Mouse (Mus musculus) neural tube, embryonic 12.5 days (tissue): Measurements from ENCODE around the gene Mical3. TPM values are rescaled to one million over a fixed set of nuclear protein-coding genes. Genes with fewer than 3 reads are reported as not detected.
A peak's percentile ranks its signal among the peaks of the same experiment; 100 is the strongest.

Experiments used
- ATAC-seq: fragments of 200-750 bp; cut with Nextera tagmentation; 2 replicates; pipeline ENCODE4 v1.8.0; 2017; ENCODE audit warnings: low read depth, mild to moderate bottlenecking, moderate TSS enrichment, moderate library complexity; ENCODE audit not compliant: low FRiP score
- H3K27ac ChIP-seq: fragments of 300-500 bp; sonication (generic); 2 replicates; pipeline ENCODE4 v1.5.1; 2016
- H3K27me3 ChIP-seq: fragments of 300-500 bp; sonication (generic); replicated peaks from 2 replicates; pipeline ENCODE4 v1.6.1; 2016; ENCODE audit warnings: mild to moderate bottlenecking
- H3K36me3 ChIP-seq: fragments of 300-500 bp; sonication (generic); 2 replicates; pipeline ENCODE4 v1.6.1; 2016; ENCODE audit warnings: mild to moderate bottlenecking
- H3K4me1 ChIP-seq: fragments of 300-500 bp; sonication (generic); 2 replicates; pipeline ENCODE4 v1.6.1; 2016
- H3K4me2 ChIP-seq: fragments of 300-500 bp; sonication (generic); replicated peaks from 2 replicates; pipeline ENCODE4 v1.6.1; 2016; ENCODE audit warnings: mild to moderate bottlenecking
- H3K4me3 ChIP-seq: fragments of 300-500 bp; sonication (generic); 2 replicates; pipeline ENCODE4 v1.5.1; 2016
- H3K9ac ChIP-seq: fragments of 300-500 bp; sonication (generic); 2 replicates; pipeline ENCODE4 v1.6.1; 2016; ENCODE audit warnings: mild to moderate bottlenecking
- H3K9me3 ChIP-seq: fragments of 300-500 bp; sonication (generic); 2 replicates; pipeline ENCODE4 v1.6.1; 2016; ENCODE audit warnings: mild to moderate bottlenecking
- WGBS: fragments of 180-500 bp; shearing (Covaris S2); methylation state at CpG from one replicate; pipeline ENCODE4 v1.1.7; 2016; 5-methylcytosine and 5-hydroxymethylcytosine counted together
- polyA plus RNA-seq: library from polyadenylated mRNA; unstranded; fragments of >200 nt; fragmentation: Nextera tagmentation; extraction: Ambion mirVana; gene quantifications from 2 replicates; pipeline ENCODE4 v1.2.1, GENCODE M21; 2016

Mical3 gene
- polyA plus RNA-seq, 1 experiment from 2014 or later, result 17.3 TPM

DNA sequence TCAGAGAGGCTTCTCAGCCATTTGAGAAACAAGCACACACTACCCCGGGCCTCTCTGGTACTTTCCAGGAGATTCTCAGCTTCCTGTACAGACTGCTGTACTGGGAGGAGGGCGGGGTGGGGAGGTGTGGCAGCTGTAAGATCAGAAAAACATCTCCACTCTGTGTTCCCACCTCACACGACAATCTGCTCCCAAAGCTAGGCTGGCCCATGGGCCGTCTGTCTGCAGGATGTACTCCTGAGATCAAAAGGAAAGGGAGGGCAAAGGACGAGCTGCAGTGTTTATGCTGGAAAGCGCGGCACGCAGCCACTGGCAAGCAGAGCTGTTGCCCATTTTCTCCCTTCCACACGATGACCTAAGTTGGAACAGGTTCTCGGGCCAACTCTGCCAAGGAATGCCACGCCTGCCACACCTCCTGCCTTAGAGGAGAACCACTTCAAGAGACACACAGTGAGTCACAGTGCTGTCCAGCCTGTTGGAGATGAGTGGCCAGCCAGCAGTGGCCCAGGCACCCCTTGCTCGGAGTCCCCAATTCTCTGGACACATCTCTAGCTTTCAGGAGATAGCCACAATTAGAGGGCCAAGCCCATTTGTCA is 113.3 kb downstream of the Mical3 start:
- no peak overlapping the region for H3K27ac ChIP-seq
- H3K4me1 ChIP-seq, result no peaks in the 10 kb centered on the region
- 78% methylated on average over 12 of the region's 12 CpGs for WGBS
- H3K9ac ChIP-seq, result no peak overlapping the region
- H3K9me3 ChIP-seq, result no peaks in the 10 kb centered on the region
- no peaks in the 10 kb centered on the region for H3K27me3 ChIP-seq
- no peak overlapping the region for H3K4me3 ChIP-seq
- peaks cover 55% of the 10 kb centered on the region for H3K36me3 ChIP-seq
- ATAC-seq, result no peak
- H3K4me2 ChIP-seq, result no peak overlapping the region

GRCm38 (mm10) chr6:121016097-121016496 is 114.7 kb downstream of the Mical3 start:
- Histone ChIP-seq H3K9me3 (no peaks in the 10 kb centered on the region), H3K4me2 (no peak overlapping the region), H3K27ac (no peak overlapping the region), H3K4me3 (no peak overlapping the region), H3K36me3 (peaks cover 51% of the 10 kb centered on the region), H3K4me1 (no peaks in the 10 kb centered on the region), H3K9ac (no peak overlapping the region), H3K27me3 (no peaks in the 10 kb centered on the region)
- 89% methylated on average over 5 of the region's 5 CpGs for WGBS
- ATAC-seq, result no peak

DNA sequence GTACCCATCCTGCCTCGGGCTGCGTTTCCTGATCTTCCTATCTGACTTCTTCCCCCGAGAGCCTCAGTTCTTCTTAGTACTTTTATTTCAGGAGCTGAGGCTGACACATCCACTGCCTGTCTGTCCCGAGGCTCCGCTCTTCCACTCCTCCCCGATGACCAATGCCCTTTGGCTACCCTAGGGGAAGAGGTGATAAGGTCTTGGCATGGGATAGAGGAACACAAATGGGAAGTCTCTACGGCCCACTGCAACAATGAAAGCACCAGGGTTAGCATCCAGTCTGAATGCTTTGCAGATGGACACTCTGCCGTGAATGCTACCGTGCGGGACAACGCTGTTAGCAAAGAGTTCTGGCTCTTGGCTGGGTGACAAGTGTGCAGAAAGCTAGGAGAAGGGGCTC is 116.5 kb downstream of the Mical3 start:
- Histone ChIP-seq H3K27ac (no peak overlapping the region), H3K9me3 (no peaks in the 10 kb centered on the region), H3K4me1 (no peaks in the 10 kb centered on the region), H3K9ac (0 out of 2 replicates have a peak overlapping the region, but pooled peaks have one; percentile 13), H3K27me3 (no peaks in the 10 kb centered on the region), H3K36me3 (peaks cover 36% of the 10 kb centered on the region), H3K4me2 (no peak overlapping the region), H3K4me3 (no peak overlapping the region)
- ATAC-seq, result no peak
- WGBS, result 86% methylated on average over 11 of the region's 11 CpGs

DNA sequence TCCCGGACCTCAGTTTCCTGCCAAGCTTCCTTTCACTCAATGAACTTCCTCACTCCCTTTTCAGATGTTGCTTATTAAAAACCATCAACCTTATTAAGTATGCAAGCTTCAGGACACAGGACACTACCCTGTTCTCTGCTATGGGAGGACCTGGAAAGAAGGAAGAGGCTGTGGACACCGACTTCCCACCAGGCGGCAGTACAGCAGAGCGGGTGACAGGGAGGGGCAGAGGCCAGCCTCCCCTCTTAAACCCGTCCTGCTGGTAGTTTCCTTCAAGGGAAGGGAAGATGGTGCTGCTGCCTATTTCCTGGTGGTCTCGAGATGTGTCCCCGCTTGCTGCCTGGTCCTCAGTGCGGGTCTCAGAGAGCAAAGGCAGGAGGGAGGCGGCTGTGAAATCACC is 117.0 kb downstream of the Mical3 start:
- H3K27me3 ChIP-seq, result no peaks in the 10 kb centered on the region
- 56% methylated on average over 9 of the region's 9 CpGs for WGBS
- 0 out of 2 replicates have a peak, but pooled peaks have one; percentile 15 for ATAC-seq
- no peaks in the 10 kb centered on the region for H3K9me3 ChIP-seq
- H3K36me3 ChIP-seq, result peaks cover 34% of the 10 kb centered on the region; the same call in 1 of the 2 replicates
- H3K9ac ChIP-seq, result no peak overlapping the region
- no peak overlapping the region for H3K4me3 ChIP-seq
- no peak overlapping the region for H3K4me2 ChIP-seq
- H3K4me1 ChIP-seq, result no peaks in the 10 kb centered on the region
- no peak overlapping the region for H3K27ac ChIP-seq

DNA sequence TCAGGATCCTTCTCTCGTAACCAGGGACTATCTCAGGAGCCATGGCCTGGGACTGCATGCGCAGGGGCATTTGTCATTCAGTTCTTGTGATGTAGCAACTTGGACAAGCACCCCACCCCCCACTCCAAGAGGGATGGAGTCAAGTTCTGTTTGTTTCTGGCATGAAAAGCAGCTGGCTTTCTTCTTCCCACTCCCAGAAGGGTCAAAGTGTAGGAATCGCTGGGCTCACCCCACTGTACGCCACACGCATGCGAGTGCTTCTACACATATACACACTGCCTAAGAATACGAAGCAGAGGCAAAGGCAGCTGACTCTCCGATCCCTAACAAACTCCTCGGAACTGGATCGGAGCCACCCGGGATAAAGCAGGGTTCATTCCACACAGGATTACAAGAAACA is 119.1 kb downstream of the Mical3 start:
- Histone ChIP-seq H3K27ac (no peak overlapping the region), H3K9me3 (no peaks in the 10 kb centered on the region), H3K4me3 (no peak overlapping the region), H3K4me1 (no peaks in the 10 kb centered on the region), H3K27me3 (no peaks in the 10 kb centered on the region), H3K36me3 (peaks cover 35% of the 10 kb centered on the region), H3K9ac (no peak overlapping the region), H3K4me2 (no peak overlapping the region)
- ATAC-seq, result no peak
- WGBS, result 94% methylated on average over 11 of the region's 11 CpGs

DNA sequence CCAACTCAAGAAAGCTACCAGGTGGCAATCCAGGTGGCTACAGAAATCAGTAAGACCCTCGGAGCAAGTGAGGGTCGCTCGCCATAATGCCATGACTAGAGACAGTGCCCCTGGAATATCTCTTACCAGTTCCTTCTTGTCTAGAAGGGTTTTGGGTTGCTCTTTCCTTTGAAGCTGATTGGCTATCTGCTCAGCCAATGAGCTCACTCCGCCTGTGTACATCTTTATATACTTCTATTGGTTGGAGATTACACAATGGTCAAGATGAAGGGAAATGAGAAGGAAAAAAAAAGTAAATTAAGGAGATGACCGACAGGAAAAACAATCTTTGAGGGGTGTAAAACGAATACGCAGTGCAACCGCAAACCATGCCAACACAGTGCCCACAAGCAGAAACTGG is 121.1 kb downstream of the Mical3 start:
- Histone ChIP-seq H3K27me3 (no peaks in the 10 kb centered on the region), H3K36me3 (peaks cover 30% of the 10 kb centered on the region), H3K4me3 (no peak overlapping the region), H3K9ac (no peak overlapping the region), H3K27ac (no peak overlapping the region), H3K9me3 (no peaks in the 10 kb centered on the region), H3K4me2 (no peak overlapping the region), H3K4me1 (0 out of 2 replicates have a peak, but pooled peaks cover 2% of the 10 kb centered on the region)
- ATAC-seq, result no peak
- WGBS, result 93% methylated on average over 8 of the region's 8 CpGs

GRCm38 (mm10) chr6:121004959-121005358 is 125.8 kb downstream of the Mical3 start:
- Histone ChIP-seq H3K4me1 (0 out of 2 replicates have a peak, but pooled peaks cover 2% of the 10 kb centered on the region), H3K27ac (no peak overlapping the region), H3K9ac (no peak overlapping the region), H3K4me3 (no peak overlapping the region), H3K36me3 (peaks cover 40% of the 10 kb centered on the region), H3K4me2 (no peak overlapping the region), H3K27me3 (no peaks in the 10 kb centered on the region), H3K9me3 (no peaks in the 10 kb centered on the region)
- WGBS, result 46% methylated on average over 4 of the region's 4 CpGs
- no peak for ATAC-seq

DNA sequence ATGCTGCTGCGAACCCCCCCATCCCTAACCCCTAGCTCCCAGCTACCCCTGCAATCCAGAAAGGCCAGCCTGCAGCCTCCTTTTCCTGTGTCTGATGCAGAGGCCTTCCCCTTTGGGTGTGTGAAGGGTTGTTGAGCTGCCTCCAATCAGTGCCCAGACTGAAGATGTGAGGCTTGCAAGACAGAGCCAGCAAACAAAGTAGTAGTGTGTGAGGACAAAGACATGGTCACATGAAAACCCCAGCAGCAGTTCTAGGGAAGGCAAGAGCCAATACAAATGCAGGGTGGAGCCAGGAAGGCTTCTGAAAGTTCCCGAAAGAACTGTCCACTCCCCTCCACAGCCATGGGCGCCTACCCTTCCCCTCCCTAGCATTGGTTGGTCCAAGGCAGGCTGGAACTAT is 127.8 kb downstream of the Mical3 start:
- H3K4me3 ChIP-seq, result no peak overlapping the region
- H3K4me1 ChIP-seq, result 0 out of 2 replicates have a peak, but pooled peaks cover 2% of the 10 kb centered on the region
- no peaks in the 10 kb centered on the region for H3K27me3 ChIP-seq
- no peaks in the 10 kb centered on the region for H3K9me3 ChIP-seq
- H3K36me3 ChIP-seq, result peaks cover 41% of the 10 kb centered on the region
- H3K9ac ChIP-seq, result no peak overlapping the region
- H3K4me2 ChIP-seq, result no peak overlapping the region
- no peak for ATAC-seq
- no peak overlapping the region for H3K27ac ChIP-seq
- 75% methylated on average over 3 of the region's 3 CpGs for WGBS

GRCm38 (mm10) chr6:120999860-121000526 is 130.8 kb downstream of the Mical3 start:
- H3K36me3 ChIP-seq, result peaks cover 31% of the 10 kb centered on the region
- 81% methylated on average over 8 of the region's 8 CpGs for WGBS

GRCm38 (mm10) chr6:120999087-120999486 is 131.7 kb downstream of the Mical3 start:
- H3K27ac ChIP-seq, result no peak overlapping the region
- no peaks in the 10 kb centered on the region for H3K27me3 ChIP-seq
- no peak overlapping the region for H3K9ac ChIP-seq
- H3K4me3 ChIP-seq, result no peak overlapping the region
- ATAC-seq, result no peak
- 79% methylated on average over 5 of the region's 5 CpGs for WGBS
- peaks cover 31% of the 10 kb centered on the region for H3K36me3 ChIP-seq
- no peaks in the 10 kb centered on the region for H3K4me1 ChIP-seq
- H3K4me2 ChIP-seq, result no peak overlapping the region
- H3K9me3 ChIP-seq, result no peaks in the 10 kb centered on the region

More at GRCm38 (mm10) chr6:120999860-121000526, 130.8 kb downstream of the Mical3 start:
- no peak overlapping the region for H3K4me2 ChIP-seq
- ATAC-seq, result no peak
- no peak overlapping the region for H3K27ac ChIP-seq
- H3K4me3 ChIP-seq, result no peak overlapping the region
- H3K27me3 ChIP-seq, result no peaks in the 10 kb centered on the region
- no peaks in the 10 kb centered on the region for H3K4me1 ChIP-seq
- no peaks in the 10 kb centered on the region for H3K9me3 ChIP-seq
- no peak overlapping the region for H3K9ac ChIP-seq

- H3K9ac ChIP-seq, result no peak overlapping the region
- no peak overlapping the region for H3K4me2 ChIP-seq
- H3K36me3 ChIP-seq, result peaks cover 21% of the 10 kb centered on the region
- H3K4me3 ChIP-seq, result no peak overlapping the region
- H3K9me3 ChIP-seq, result no peaks in the 10 kb centered on the region
- no peaks in the 10 kb centered on the region for H3K4me1 ChIP-seq
- H3K27ac ChIP-seq, result no peak overlapping the region
- no peak for ATAC-seq
- no peaks in the 10 kb centered on the region for H3K27me3 ChIP-seq
- 80% methylated on average over 6 of the region's 6 CpGs for WGBS
Observed at GRCm38 (mm10) chr6:120996607-120997006, 134.2 kb downstream of the Mical3 start.

DNA sequence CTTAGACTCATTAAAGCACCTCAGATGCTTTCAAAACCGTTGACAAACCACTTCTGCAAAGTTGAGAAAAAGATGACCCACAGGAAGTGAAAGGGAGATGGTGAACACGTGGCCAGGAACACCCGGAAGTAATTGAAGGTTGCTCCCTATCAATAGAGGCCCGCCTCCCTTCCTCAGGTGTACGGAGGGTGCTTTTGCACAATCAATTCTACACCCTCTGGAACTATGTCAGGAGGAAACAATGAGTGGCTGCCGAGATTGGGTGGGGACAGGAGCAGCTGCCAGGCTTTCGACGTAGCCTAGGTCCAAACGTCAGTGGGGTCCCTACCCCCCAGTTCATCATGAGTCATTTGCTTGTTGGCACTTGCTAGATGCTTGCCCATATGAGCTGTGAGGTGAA is 135.3 kb downstream of the Mical3 start:
- H3K4me2 ChIP-seq, result no peak overlapping the region
- no peaks in the 10 kb centered on the region for H3K9me3 ChIP-seq
- no peak overlapping the region for H3K9ac ChIP-seq
- peaks cover 11% of the 10 kb centered on the region for H3K36me3 ChIP-seq
- H3K4me3 ChIP-seq, result no peak overlapping the region
- 90% methylated on average over 9 of the region's 9 CpGs for WGBS
- H3K27ac ChIP-seq, result no peak overlapping the region
- no peak for ATAC-seq
- H3K4me1 ChIP-seq, result no peaks in the 10 kb centered on the region
- no peaks in the 10 kb centered on the region for H3K27me3 ChIP-seq

- Histone ChIP-seq H3K4me1 (peaks cover 10% of the 10 kb centered on the region), H3K27me3 (no peaks in the 10 kb centered on the region), H3K9ac (no peak overlapping the region), H3K36me3 (no peaks in the 10 kb centered on the region; the same call in 1 of the 2 replicates), H3K9me3 (no peaks in the 10 kb centered on the region), H3K4me3 (no peak overlapping the region), H3K27ac (no peak overlapping the region), H3K4me2 (no peak overlapping the region)
- 93% methylated on average over 6 of the region's 6 CpGs for WGBS
- no peak for ATAC-seq
Observed at GRCm38 (mm10) chr6:120991857-120992256, 138.9 kb downstream of the Mical3 start.
